Mouse (Mus musculus): Measurements from ENCODE around the gene Igf2bp1.

GRCm38 (mm10) chr11:96035133-96035532 is 29.4 kb upstream of the Igf2bp1 start:
- TF ChIP-seq EP300 (IDR thresholded peaks at IDR 0.05; ENCODE audit: low read depth) (no peak), CTCF (IDR thresholded peaks at IDR 0.05; ENCODE audit: low read depth) (no peak)

Data from heart, postnatal 0 days (tissue).